Mouse (Mus musculus): ENCODE measurements around the gene Otoa.

The Otoa gene

DNA sequence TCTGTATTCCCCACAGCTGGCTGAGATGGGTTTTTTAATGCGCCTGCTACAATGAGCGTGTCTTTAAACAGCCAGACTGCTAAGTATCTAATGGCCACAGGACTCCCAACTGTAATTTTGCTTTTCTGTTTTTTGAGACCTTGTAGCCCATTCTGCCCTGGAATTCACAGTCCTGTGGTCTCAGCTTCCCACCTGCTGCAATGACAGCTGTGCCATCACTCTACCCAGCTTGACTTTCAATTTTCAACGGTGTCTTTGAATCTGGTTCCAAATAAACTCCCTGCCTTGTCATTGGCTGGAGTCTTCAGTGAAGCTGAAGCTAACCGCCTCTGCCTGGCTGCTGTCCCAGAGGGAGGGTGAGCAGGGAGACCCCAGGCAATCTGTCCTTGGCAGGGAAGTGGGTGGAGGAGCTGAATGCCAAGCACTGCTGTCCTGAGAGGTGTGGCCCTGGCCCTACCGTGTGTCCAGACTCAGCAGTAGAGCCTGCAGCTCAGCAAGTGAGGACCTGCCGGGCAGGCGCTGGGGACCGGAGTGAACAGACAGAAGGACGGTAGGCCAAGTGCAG lies 1.6 kb downstream of the Otoa start:
- DNase-seq = no peak

DNA sequence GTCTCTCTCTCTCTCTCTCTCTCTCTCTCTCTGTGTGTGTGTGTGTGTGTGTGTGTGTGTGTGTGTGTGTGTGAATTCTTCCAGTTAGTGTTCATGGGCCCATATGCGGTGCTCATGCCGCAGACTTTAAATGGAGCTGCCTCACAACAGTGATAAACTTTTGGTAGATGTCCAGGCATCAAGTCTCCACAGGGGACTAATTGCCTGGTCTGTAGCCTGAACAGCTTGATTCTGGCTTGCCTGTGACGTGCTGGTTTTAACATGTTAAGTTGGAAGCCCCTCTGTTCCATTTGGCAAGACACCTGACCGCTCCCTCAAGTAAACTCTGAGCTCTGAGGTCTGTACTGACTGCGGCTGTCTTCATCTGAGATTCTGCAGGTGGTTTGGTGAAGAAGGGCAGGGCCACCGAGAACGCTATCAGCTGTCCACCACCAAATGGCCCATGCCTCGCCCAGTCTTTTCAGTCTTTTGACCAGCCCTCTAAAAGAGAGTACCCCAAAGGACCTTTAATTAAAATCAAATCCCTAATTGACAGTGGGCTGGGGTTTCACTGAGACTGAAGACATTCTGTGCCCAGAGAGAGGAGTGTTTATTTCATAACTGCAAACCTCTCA lies 3.5 kb downstream of the Otoa start:
- no peak for DNase-seq

- DNase-seq = no peak
Measured at GRCm38 (mm10) chr7:121085500-121085899, 4.0 kb downstream of the Otoa start.

GRCm38 (mm10) chr7:121088745-121089144 lies 7.3 kb downstream of the Otoa start:
- DNase-seq = no peak

- DNase-seq = no peak
Measured at GRCm38 (mm10) chr7:121090748-121091147, 9.3 kb downstream of the Otoa start.

GRCm38 (mm10) chr7:121093026-121093425 lies 11.6 kb downstream of the Otoa start:
- no peak for DNase-seq

GRCm38 (mm10) chr7:121098614-121099389 lies 17.4 kb downstream of the Otoa start:
- no peak for DNase-seq

DNA sequence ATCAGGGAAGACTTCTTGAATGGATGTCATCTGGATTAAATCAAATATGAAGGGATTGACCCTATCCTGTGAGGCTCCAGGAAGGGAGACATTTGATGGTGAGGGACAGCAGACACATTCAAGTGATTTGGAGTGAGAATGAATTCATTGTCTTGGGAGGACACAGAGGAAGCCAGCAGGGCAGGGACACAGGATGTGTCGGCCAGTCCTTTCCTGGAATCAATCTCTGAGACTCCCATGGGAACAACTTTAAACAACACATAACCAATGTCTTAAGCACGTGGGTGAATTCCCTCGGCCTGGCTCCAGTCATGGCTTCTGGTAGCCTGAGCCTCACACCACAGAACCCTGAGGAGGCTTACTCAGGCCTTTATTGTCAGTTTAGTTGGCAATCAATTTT lies 26.4 kb downstream of the Otoa start:
- DNase-seq = no peak

- DNase-seq = no peak
Measured at GRCm38 (mm10) chr7:121111321-121111720, 29.9 kb downstream of the Otoa start.

DNA sequence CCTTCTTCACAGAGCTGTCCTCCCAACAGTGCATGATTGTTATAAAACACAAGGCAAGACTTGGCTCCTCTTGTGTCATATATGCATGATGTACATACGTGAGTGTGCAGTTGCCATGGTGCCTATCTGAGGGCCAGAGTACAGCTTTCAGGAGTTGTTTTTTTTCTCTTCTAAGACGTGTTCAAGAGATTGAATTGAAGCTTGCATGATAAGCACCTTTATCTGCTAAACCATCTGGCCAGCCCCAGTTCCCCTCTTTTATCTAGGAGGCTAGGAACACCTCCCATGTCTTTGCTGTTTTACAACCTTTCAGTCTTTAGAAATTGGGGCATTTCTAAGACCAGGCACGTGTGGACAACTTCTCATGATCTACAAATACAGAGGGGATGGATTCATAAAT lies 30.3 kb downstream of the Otoa start:
- DNase-seq = no peak

- peak; percentile 73 for DNase-seq
Measured at GRCm38 (mm10) chr7:121120143-121120818, 38.8 kb downstream of the Otoa start.

- no peak for DNase-seq
Measured at GRCm38 (mm10) chr7:121130837-121131236, 49.4 kb downstream of the Otoa start.

GRCm38 (mm10) chr7:121141274-121141673 lies 59.8 kb downstream of the Otoa start:
- DNase-seq = no peak

GRCm38 (mm10) chr7:121150662-121151061 lies 69.2 kb downstream of the Otoa start:
- DNase-seq = no peak

DNA sequence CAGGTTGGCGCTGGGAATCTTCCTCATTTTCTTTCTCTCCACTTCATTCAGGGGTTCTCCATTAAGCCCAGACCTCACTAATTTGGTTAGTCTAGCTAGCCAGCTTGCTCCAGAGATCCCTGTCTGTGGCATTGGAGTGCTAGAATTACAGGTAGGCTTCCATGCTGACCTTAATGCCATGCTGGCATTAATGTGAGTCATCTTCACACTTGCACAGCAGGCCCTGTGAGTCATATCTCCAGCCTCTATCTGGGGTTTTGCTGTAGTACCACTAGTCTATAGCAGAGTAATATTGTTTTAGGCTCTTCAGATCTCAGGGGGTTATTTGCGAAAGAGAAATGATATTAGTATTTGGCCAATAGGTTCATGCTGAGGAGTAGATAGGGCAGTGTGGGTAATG lies 70.7 kb downstream of the Otoa start:
- peak; percentile 9 for DNase-seq

- DNase-seq = no peak
Measured at GRCm38 (mm10) chr7:121165616-121166015, 84.2 kb downstream of the Otoa start.

DNA sequence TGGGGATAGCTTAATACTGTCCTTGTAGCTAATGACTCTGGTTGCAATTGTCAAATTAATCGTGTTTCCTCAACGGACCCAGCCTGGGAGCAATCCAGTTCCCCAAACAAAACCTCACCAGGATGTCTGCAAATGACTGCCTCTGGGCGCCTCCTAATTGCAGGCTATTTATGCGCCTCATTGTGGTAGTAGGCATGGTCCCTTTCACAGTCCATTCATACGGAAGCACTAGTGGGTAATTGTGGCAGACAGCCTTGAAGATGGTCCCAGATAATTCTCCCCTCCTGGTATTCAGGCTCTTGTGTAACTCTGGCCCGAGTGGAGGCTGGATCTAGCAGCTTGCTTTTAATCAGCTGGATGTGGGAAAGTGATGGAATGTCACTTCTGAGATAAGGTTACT lies 90.4 kb downstream of the Otoa start:
- no peak for DNase-seq

- no peak for DNase-seq
Measured at GRCm38 (mm10) chr7:121187201-121187786, 105.8 kb downstream of the Otoa start.

DNA sequence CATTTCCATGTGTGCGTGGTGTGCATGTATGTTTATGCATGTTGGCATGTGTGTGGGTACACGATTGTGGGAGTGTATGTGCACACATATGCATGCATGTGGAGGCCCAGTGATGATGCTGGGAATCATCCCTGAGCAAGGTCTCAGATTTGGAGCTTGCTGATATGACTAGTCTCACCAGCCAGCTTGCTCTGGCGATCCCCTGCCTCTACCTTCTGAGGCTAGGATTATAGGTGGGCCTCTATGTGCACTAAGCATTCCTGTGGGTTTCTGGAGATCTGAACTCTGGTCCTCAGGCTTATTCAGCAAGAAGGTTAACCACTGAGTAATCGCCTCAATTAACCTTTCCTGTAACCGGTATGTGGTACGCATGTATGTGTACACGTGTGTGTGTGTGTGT lies 107.5 kb downstream of the Otoa start:
- no peak for DNase-seq

DNA sequence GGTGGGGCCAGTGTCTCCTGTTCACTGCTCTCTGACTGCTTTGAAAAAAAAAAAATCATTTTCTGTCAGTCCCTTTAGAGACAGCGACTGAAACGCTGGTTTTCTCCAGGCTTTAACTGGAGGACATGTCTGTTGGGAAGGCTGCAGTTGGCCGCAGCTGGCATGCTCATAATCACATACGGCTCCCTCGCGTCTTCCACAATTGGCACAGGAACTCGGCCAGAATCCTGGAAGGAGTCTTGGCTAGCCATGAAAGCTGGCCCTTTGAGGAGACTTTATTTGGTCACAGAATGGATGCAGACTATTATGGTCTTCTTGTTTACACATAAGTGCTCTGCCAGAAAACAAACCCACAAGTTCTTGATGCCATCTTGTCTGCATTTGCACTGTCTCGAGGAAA lies 117.5 kb downstream of the Otoa start:
- DNase-seq = no peak

DNA sequence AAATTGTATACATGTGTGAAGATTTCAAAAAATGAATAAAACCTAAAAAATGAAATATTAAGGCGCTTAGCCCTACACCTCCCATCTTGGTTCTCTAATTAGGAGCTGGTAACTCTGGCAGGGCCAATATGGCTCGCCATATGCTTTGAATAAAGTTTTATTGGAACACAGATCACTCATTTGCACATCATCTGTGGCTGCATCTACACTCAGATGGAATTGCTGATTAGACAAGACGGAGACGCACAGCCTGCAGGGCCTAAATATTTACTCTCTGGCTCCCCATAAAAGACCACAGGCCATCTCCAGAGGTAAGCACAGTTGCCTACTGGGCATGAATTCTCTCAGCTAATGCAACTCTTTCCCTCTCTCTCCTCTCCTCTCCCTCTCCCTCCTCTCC lies 130.4 kb downstream of the Otoa start:
- DNase-seq = no peak

Measured in cerebellum, adult 8-10 months (tissue).